In the genomic region with DNA sequence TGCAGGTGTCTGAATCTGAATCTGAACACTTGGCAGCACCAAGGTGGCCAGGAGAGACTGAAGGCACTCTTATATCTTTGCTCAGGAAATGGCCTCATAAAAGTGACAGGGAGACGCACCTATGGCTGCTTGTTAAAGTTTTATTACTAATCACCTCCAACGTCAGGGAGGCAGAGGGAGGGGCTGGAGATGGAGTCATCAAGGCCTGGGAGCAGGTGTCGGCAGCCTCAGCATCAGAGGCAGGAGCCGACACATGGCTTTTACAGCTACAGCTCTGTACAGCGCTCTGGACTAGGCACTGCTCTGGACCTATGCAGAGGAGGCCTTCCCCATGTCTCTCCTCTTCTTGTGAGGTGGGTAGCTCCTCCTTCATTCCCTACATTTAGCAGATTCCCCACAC, we compare ENCODE assay signal across 21 mouse cellular contexts.
DNase-seq lines count a peak whose midpoint lies in the region; ATAC-seq and TF ChIP-seq lines count a peak whose summit lies in the region.
"Had no signal": no experiment of that assay in that cellular context is flagged by ENCODE, and none has a peak within 500 bp of the region (broad histone marks: within the 10 kb centered on the region; RNA-seq: fewer than 3 reads in every experiment).

No protein-coding gene starts in this region.

- no peak overlapping the region for H3K4me2 ChIP-seq in intestine, embryonic 15.5 days (replicated peaks)
- H3K4me2 ChIP-seq: forebrain, embryonic 13.5 days; heart, embryonic 13.5 days; hindbrain, embryonic 12.5 days; hindbrain, embryonic 15.5 days had no signal

- TF ChIP-seq CTCF in heart, adult 2 months (IDR thresholded peaks at IDR 0.05) = no peak

- peaks cover 6% of the 10 kb centered on the region for H3K4me1 ChIP-seq in heart, adult 2 months (ENCODE audit: control insufficient read depth, insufficient read depth, low read length)
- H3K4me1 ChIP-seq in intestine, embryonic 15.5 days (replicated peaks) = peaks cover 24% of the 10 kb centered on the region

- no peaks in the 10 kb centered on the region for H3K79me2 ChIP-seq in heart, adult 2 months (replicated peaks; ENCODE audit: control insufficient read depth, insufficient read depth, low read length)

- H3K9me3 ChIP-seq in intestine, embryonic 15.5 days = no peaks in the 10 kb centered on the region
- H3K9me3 ChIP-seq: forebrain, embryonic 10.5 days; forebrain, embryonic 13.5 days; G1E; heart, embryonic 10.5 days; heart, embryonic 13.5 days; hindbrain, embryonic 12.5 days; hindbrain, embryonic 15.5 days had no signal

- no peaks in the 10 kb centered on the region for H3K27me3 ChIP-seq in heart, adult 2 months (ENCODE audit: control insufficient read depth, insufficient read depth, low read length)
- no peaks in the 10 kb centered on the region; the same call in 1 of the 2 replicates for H3K27me3 ChIP-seq in intestine, embryonic 15.5 days (replicated peaks)
- H3K27me3 ChIP-seq: CH12.LX had no signal

- TF ChIP-seq EP300 in heart, adult 2 months (IDR thresholded peaks at IDR 0.05; ENCODE audit: insufficient read depth, low read depth, low read length) = no peak

- intact Hi-C loops in heart, adult 2 months (cut with DNase I) = loop anchor here (5.0 kb wide), 1 partner anchor 125 kb away; no protein-coding TSS in a partner anchor
- intact Hi-C loops in heart, postnatal 14 days (cut with DNase I) = no loop called here

- H3K36me3 ChIP-seq in heart, adult 2 months (ENCODE audit: control insufficient read depth, insufficient read depth, low read length) = no peaks in the 10 kb centered on the region
- H3K36me3 ChIP-seq in intestine, embryonic 15.5 days = no peaks in the 10 kb centered on the region
- H3K36me3 ChIP-seq: forebrain, embryonic 10.5 days; G1E; heart, embryonic 10.5 days; heart, embryonic 13.5 days; hindbrain, embryonic 12.5 days; hindbrain, embryonic 15.5 days had no signal

- no peak overlapping the region for H3K9ac ChIP-seq in heart, adult 2 months (ENCODE audit: low read depth, low read length)
- H3K9ac ChIP-seq in intestine, embryonic 15.5 days = no peak overlapping the region
- H3K9ac ChIP-seq: forebrain, embryonic 13.5 days; heart, embryonic 13.5 days; hindbrain, embryonic 12.5 days; hindbrain, embryonic 15.5 days had no signal

- WGBS in heart, adult 2 months = 78% methylated on average over 5 of the region's 5 CpGs
- WGBS in intestine, embryonic 15.5 days = 47% methylated on average over 5 of the region's 5 CpGs
- WGBS in large intestine, adult 2 months = 32% methylated on average over 5 of the region's 5 CpGs

- H3K27ac ChIP-seq in heart, adult 2 months = peak overlapping the region; percentile 85
- no peak overlapping the region for H3K27ac ChIP-seq in intestine, embryonic 15.5 days
- H3K27ac ChIP-seq: forebrain, embryonic 10.5 days; forebrain, embryonic 13.5 days; heart, embryonic 10.5 days; heart, embryonic 13.5 days; hindbrain, embryonic 12.5 days; hindbrain, embryonic 15.5 days had no signal

- H3K4me3 ChIP-seq in heart, adult 2 months = no peak overlapping the region
- H3K4me3 ChIP-seq in intestine, embryonic 15.5 days (replicated peaks) = no peak overlapping the region
- H3K4me3 ChIP-seq: forebrain, embryonic 10.5 days; forebrain, embryonic 13.5 days; heart, embryonic 10.5 days; heart, embryonic 13.5 days; hindbrain, embryonic 12.5 days; hindbrain, embryonic 15.5 days had no signal

- ATAC-seq in intestine, embryonic 15.5 days = peak; percentile 79
- ATAC-seq in megakaryocyte, adult 5-6 weeks (ENCODE audit: poor library complexity, severe bottlenecking) = no peak
- ATAC-seq: forebrain, embryonic 13.5 days; forebrain, embryonic 16.5 days; Patski had no signal

- no peak for DNase-seq in heart, adult 2 months
- no peak for DNase-seq in heart, postnatal 14 days
- peak; percentile 59 for DNase-seq in R1 (ENCODE audit: low read depth, low spot score)
- peak; percentile 73 for DNase-seq in large intestine, adult 2 months (ENCODE audit: low read depth, low spot score)
- DNase-seq in kidney, postnatal 10 days = no peak
- DNase-seq: B cell, adult 2 months; cerebellum, adult 11-12 months; cerebellum, adult 8-10 months; cerebellum, postnatal 36 days had no signal

- no peak for TF ChIP-seq POLR2A in heart, adult 2 months (IDR thresholded peaks at IDR 0.05; ENCODE audit: insufficient read depth, low read depth, low read length)

Comparison
In these comparisons a context has a peak if more than half of its experiments do, and no peak if none do; other contexts are left out.
1. DNase-seq: peak in R1 (single experiment) and large intestine, adult 2 months (single experiment); none in heart, adult 2 months (0 of 2), heart, postnatal 14 days (0 of 2) and kidney, postnatal 10 days (single experiment).